Mouse (Mus musculus) liver, postnatal 0 days (tissue): ENCODE measurements at regions not wholly inside any gene's neighbourhood (a gene's known extent, or its start where the extent isn't known, plus 50 kb on each side); places are given as distances from the start of the nearest gene placed in this dataset.
A peak's percentile ranks its signal among the peaks of the same experiment; 100 is the strongest.

Experiments used
- ATAC-seq: fragments of 200-750 bp; cut with Nextera tagmentation; 2 replicates; pipeline ENCODE4 v1.8.0; 2017; ENCODE audit warnings: mild to moderate bottlenecking, moderate library complexity
- DNase-seq: peaks from one replicate; pipeline ENCODE4 v3.0.0-alpha.2; 2016
- H3K27ac ChIP-seq: fragments of 300-500 bp; sonication (generic); 2 replicates; pipeline ENCODE4 v1.5.1; 2014; ENCODE audit warnings: antibody characterized with exemption, moderate library complexity, mild to moderate bottlenecking, low read depth
- H3K27me3 ChIP-seq: fragments of 300-500 bp; sonication (generic); 2 replicates; pipeline ENCODE4 v1.6.1; 2014; ENCODE audit warnings: low read length, control low read depth, mixed read lengths; ENCODE audit not compliant: insufficient read depth
- H3K36me3 ChIP-seq: fragments of 300-500 bp; sonication (generic); replicated peaks from 2 replicates; pipeline ENCODE4 v1.6.1; 2014; ENCODE audit warnings: mild to moderate bottlenecking, control low read depth, low read length, moderate library complexity, mixed read lengths; ENCODE audit not compliant: insufficient read depth
- H3K4me1 ChIP-seq: fragments of 300-500 bp; sonication (generic); 2 replicates; pipeline ENCODE4 v1.6.1; 2014; ENCODE audit warnings: antibody characterized with exemption, mild to moderate bottlenecking, control low read depth; ENCODE audit not compliant: insufficient read depth
- H3K4me2 ChIP-seq: fragments of 300-500 bp; sonication (generic); 2 replicates; pipeline ENCODE4 v1.6.1; 2014; ENCODE audit warnings: low read depth, mild to moderate bottlenecking, low read length, moderate library complexity, mixed read lengths
- H3K4me3 ChIP-seq: fragments of 300-500 bp; sonication (generic); 2 replicates; pipeline ENCODE4 v1.5.1; 2014; ENCODE audit warnings: low read depth, low read length
- H3K9ac ChIP-seq: fragments of 300-500 bp; sonication (generic); replicated peaks from 2 replicates; pipeline ENCODE4 v1.6.1; 2014; ENCODE audit warnings: mild to moderate bottlenecking, moderate library complexity
- H3K9me3 ChIP-seq: fragments of 300-500 bp; sonication (generic); 2 replicates; pipeline ENCODE4 v1.6.1; 2016; ENCODE audit warnings: mild to moderate bottlenecking, control low read depth, low read length, mixed read lengths
- CTCF ChIP-seq: sonication (generic); IDR thresholded peaks from 2 replicates; pipeline ENCODE4 v1.5.1; 2016; ENCODE audit warnings: antibody characterized with exemption, low read depth
- EP300 ChIP-seq: IDR thresholded peaks from 2 replicates; pipeline ENCODE4 v1.6.1; 2016; ENCODE audit warnings: antibody characterized with exemption, low read depth, mild to moderate bottlenecking
- WGBS: fragments of 180-500 bp; shearing (Covaris S2); extraction: QIAGEN DNeasy Blood & Tissue Kit; methylation state at CpG from one replicate; pipeline ENCODE4 v1.1.7; 2014; ENCODE audit not compliant: insufficient replicate concordance; 5-methylcytosine and 5-hydroxymethylcytosine counted together

DNA sequence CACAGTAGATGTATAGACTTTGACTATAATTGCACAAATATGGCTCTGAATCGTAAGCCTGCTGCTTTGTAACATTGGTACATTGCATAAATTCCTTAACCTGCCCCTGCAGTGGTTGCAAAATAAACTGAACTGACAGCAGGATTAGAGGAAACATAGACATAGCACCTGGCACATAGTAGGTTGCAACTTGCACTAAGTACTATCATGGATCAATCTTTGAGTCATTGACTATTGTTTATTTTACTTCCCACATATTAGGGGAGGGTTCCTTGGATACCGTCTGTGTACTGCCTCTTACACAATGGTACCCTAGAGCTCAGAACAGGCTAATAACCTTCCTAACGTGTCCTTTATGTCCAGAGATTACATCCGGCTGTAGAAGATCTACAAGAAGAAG lies 371.3 kb upstream of the A1bg start:
- WGBS = 64% methylated on average over 4 of the region's 4 CpGs
- ATAC-seq = no peak
- DNase-seq = no peak
- H3K9me3 ChIP-seq = no peaks in the 10 kb centered on the region
- no peaks in the 10 kb centered on the region for H3K27me3 ChIP-seq
- TF ChIP-seq CTCF (no peak), EP300 (no peak)
- no peak overlapping the region for H3K4me2 ChIP-seq
- no peak overlapping the region for H3K9ac ChIP-seq
- H3K4me3 ChIP-seq = no peak overlapping the region
- no peak overlapping the region for H3K27ac ChIP-seq
- H3K36me3 ChIP-seq = no peaks in the 10 kb centered on the region
- H3K4me1 ChIP-seq = no peaks in the 10 kb centered on the region

DNA sequence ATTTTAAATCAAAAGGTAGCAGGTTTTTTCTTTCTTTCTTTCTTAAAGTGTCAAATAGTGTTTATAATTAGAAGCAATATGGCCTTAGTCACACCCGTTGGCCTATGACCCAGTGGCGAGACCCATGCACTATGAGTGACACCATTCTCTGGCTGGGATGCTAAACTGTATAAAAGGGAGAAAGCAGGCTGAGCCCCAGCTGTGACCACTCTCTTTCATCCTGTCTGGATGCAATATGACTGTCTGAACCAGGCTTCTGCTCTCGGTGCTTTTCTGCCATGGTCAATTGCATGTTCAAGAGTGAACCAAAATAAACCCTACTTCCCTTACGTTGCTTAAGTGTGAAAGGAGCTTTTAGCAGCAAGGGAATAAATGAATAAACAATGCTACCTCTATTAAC lies 346.0 kb upstream of the A1bg start:
- Histone ChIP-seq H3K27ac (no peak overlapping the region), H3K4me1 (no peaks in the 10 kb centered on the region), H3K9me3 (no peaks in the 10 kb centered on the region), H3K4me2 (no peak overlapping the region), H3K9ac (no peak overlapping the region), H3K27me3 (no peaks in the 10 kb centered on the region), H3K36me3 (no peaks in the 10 kb centered on the region), H3K4me3 (no peak overlapping the region)
- ATAC-seq (no peak), DNase-seq (no peak)
- TF ChIP-seq EP300 (no peak), CTCF (no peak)
- WGBS = 76% methylated on average over 4 of the region's 4 CpGs

DNA sequence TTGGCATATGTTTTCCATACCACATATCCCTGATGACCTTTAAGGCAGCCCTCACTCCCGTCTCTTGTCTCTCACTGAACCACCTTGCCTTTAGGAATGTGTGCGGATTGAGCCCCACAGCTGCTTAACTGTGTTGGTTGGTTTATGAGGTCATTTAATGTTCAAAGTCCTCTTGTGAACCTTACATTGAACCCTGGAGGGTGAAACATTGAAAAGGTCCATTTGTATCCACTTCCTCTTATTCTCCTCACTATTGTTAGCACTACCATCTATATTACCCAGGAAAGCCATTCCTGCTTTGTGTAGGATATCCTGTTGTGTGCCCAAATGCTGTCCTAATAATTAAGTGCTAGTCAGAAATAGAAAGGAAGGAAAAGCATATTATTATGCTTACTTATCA lies 336.2 kb upstream of the A1bg start:
- Histone ChIP-seq H3K27ac (no peak overlapping the region), H3K9me3 (no peaks in the 10 kb centered on the region), H3K27me3 (no peaks in the 10 kb centered on the region), H3K9ac (no peak overlapping the region), H3K36me3 (no peaks in the 10 kb centered on the region), H3K4me2 (no peak overlapping the region), H3K4me3 (no peak overlapping the region), H3K4me1 (no peaks in the 10 kb centered on the region)
- DNase-seq = no peak
- WGBS = 67% methylated on average over 2 of the region's 2 CpGs
- no peak for ATAC-seq
- TF ChIP-seq EP300 (0 out of 2 replicates have a peak, but pooled peaks have one; percentile 13), CTCF (no peak)

DNA sequence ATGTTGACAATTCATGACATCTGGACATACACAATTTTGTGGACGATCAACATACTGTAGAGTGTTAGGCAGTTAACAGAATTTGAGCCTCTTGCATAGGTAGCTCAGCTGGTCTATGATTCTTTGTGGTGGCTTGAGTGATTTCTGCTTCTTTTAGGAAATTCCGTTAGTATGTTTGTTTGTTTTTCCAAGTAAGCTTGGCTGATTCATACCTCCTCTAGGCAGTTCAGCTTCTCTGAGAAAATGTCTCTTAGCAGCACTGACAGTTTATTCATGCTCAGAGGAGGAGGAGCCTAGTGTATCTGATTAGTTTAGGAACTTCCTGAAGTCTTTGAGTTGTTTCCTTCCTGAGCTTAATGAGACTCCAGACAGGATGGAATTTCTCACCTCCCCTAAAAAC lies 321.7 kb upstream of the A1bg start:
- H3K4me1 ChIP-seq = no peaks in the 10 kb centered on the region

DNA sequence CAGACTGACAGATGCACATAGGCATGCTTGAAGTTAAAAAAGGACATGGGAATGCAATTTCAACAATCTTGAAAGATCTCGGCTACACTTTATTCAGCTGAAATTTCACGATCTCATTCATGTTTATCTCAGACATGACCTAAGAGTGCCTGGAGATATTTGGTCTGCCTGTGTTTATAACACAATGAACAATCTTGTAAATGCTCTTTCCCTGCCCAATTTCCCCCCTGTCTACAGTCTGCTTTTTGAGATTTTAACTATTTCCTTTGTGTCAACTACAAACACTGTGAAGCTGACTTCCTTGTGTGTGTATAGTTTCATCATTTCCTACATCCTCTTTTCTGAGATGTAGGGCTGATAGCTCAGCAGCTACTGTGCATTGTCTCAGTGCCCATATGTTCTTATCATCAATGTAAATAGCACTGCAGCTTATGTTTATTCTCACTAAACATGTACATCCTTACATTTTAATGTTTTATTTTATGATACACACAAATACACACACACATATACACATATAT lies 319.4 kb upstream of the A1bg start:
- DNase-seq (no peak), ATAC-seq (no peak)
- H3K9me3 ChIP-seq = no peaks in the 10 kb centered on the region
- 61% methylated on average over 2 of the region's 2 CpGs for WGBS
- TF ChIP-seq EP300 (no peak), CTCF (no peak)
- H3K9ac ChIP-seq = no peak overlapping the region
- H3K36me3 ChIP-seq = no peaks in the 10 kb centered on the region
- no peak overlapping the region for H3K4me3 ChIP-seq
- no peaks in the 10 kb centered on the region for H3K4me1 ChIP-seq
- H3K27me3 ChIP-seq = no peaks in the 10 kb centered on the region
- no peak overlapping the region for H3K4me2 ChIP-seq
- no peak overlapping the region for H3K27ac ChIP-seq

More for the DNA sequence above, 321.7 kb upstream of the A1bg start:
- 68% methylated on average over 2 of the region's 2 CpGs for WGBS
- ATAC-seq = no peak
- no peaks in the 10 kb centered on the region for H3K9me3 ChIP-seq
- DNase-seq = no peak
- H3K4me2 ChIP-seq = no peak overlapping the region
- no peak overlapping the region for H3K27ac ChIP-seq
- TF ChIP-seq EP300 (no peak), CTCF (no peak)
- no peak overlapping the region for H3K4me3 ChIP-seq
- no peak overlapping the region for H3K9ac ChIP-seq
- H3K27me3 ChIP-seq = no peaks in the 10 kb centered on the region
- no peaks in the 10 kb centered on the region for H3K36me3 ChIP-seq

GRCm38 (mm10) chr15:61241741-61242140 lies 318.9 kb upstream of the A1bg start:
- no peak overlapping the region for H3K9ac ChIP-seq
- no peak for TF ChIP-seq CTCF
- no peak for TF ChIP-seq EP300
- no peak overlapping the region for H3K4me3 ChIP-seq
- DNase-seq = no peak
- no peaks in the 10 kb centered on the region for H3K27me3 ChIP-seq
- H3K4me2 ChIP-seq = no peak overlapping the region
- ATAC-seq = no peak
- H3K4me1 ChIP-seq = no peaks in the 10 kb centered on the region
- H3K9me3 ChIP-seq = no peaks in the 10 kb centered on the region
- WGBS = 61% methylated on average over 1 of the region's 1 CpGs
- no peaks in the 10 kb centered on the region for H3K36me3 ChIP-seq
- no peak overlapping the region for H3K27ac ChIP-seq

GRCm38 (mm10) chr15:61240344-61240743 lies 317.5 kb upstream of the A1bg start:
- no peak overlapping the region for H3K4me2 ChIP-seq
- no peak overlapping the region for H3K9ac ChIP-seq
- no peaks in the 10 kb centered on the region for H3K9me3 ChIP-seq
- no peaks in the 10 kb centered on the region for H3K4me1 ChIP-seq
- no peak overlapping the region for H3K4me3 ChIP-seq
- TF ChIP-seq CTCF = no peak
- no peak for TF ChIP-seq EP300
- ATAC-seq (no peak), DNase-seq (no peak)
- H3K27ac ChIP-seq = no peak overlapping the region
- H3K27me3 ChIP-seq = no peaks in the 10 kb centered on the region
- H3K36me3 ChIP-seq = no peaks in the 10 kb centered on the region
